Mouse (Mus musculus): ENCODE data around the gene Ints6l.

DNA sequence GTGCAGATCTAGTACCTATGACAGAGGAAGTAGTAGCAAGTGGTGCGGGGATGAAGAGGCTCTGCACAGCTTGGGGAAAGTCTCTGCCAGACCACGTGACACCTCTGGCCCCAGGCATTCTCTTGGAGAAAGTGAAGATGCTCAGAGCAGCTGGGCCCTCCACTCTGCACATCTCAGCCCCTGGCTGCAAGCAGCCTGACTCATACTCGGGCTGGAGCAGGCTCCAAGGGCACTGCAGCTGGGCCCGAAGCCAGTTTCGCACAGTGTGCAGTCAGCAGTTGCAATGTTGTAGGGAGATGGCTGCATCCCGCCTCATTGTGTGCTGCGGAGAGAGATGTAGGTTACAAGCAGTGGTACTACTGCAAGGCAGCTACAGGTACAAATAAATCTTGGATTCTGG is 42.6 kb downstream of the Ints6l start:
- no peak for TF ChIP-seq CTCF (IDR thresholded peaks at IDR 0.05; ENCODE audit: low read depth, low read length)
- no peak for TF ChIP-seq POLR2A (IDR thresholded peaks at IDR 0.05; ENCODE audit: extremely low read depth, insufficient read depth, low read length)

Measured in liver, adult 2 months (tissue).